Mouse (Mus musculus): ENCODE measurements around the gene Ramp1. TPM values are rescaled to one million over a fixed set of nuclear protein-coding genes. Genes with fewer than 3 reads are reported as not detected.

The Ramp1 gene
- total RNA-seq, 2 experiments from 2014 or later: 174 to 184 TPM

- no peak for ATAC-seq (replicated peaks; ENCODE audit: poor library complexity)
These were observed 14.1 kb downstream of the Ramp1 start for GRCm38 (mm10) chr1:91193680-91194079.

GRCm38 (mm10) chr1:91199793-91200192 is 20.2 kb downstream of the Ramp1 start:
- ATAC-seq (replicated peaks; ENCODE audit: poor library complexity): no peak

GRCm38 (mm10) chr1:91201122-91201521 is 21.5 kb downstream of the Ramp1 start:
- no peak for ATAC-seq (replicated peaks; ENCODE audit: poor library complexity)

DNA sequence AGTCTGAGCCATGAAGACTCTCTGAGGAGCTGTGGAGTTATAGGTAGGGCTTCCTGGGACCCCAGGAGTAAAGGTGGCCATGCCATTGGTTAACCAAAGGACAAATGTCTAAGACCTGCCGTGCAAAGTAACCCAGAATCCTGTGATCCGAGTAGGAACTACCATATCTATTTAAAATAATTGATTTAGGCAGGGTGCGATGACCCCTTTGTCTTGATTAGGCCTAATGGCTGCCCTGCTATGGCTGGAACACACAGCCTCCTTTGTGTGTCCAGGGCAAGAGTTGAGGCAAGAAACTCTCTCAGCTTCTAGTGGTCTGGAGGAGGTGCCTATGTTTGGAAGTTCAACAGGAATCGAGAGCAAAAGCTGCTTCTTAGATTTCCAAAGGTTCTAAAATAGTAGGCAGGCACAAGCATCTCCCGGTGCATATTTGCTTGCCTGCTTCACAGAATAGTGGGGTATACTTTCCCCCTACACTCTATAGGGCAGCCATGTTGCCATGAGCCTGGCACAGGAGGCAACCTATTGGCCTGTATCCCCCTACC is 24.7 kb downstream of the Ramp1 start:
- no peak for ATAC-seq (replicated peaks; ENCODE audit: poor library complexity)

- ATAC-seq (replicated peaks; ENCODE audit: poor library complexity): no peak
These were observed 26.0 kb downstream of the Ramp1 start for GRCm38 (mm10) chr1:91205651-91206050.

GRCm38 (mm10) chr1:91206336-91206735 is 26.7 kb downstream of the Ramp1 start:
- no peak for ATAC-seq (replicated peaks; ENCODE audit: poor library complexity)

- no peak for ATAC-seq (replicated peaks; ENCODE audit: poor library complexity)
These were observed 27.3 kb downstream of the Ramp1 start for GRCm38 (mm10) chr1:91206873-91207272.

GRCm38 (mm10) chr1:91207334-91208074 is 27.9 kb downstream of the Ramp1 start:
- peak; percentile 57 for ATAC-seq (replicated peaks; ENCODE audit: poor library complexity)

DNA sequence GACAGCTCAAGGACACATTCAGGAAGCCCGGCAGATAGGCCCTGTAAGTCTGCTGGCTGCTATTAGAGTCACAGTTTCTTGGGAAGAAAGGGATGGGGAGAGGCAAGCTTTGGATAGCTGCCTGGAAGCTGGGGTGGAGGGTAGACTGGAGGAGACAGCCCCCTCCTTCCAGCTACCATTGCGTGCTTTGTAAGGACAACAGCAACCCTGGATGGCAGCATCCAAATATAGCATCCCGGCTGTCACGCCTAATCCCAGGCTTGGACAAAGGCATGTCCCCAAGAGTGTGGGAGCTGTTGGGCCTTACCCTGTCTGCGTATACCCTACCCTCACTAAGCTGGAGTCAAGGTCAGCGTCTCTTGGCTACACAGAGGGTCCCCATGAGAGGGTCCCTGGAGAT is 29.7 kb downstream of the Ramp1 start:
- no peak for ATAC-seq (replicated peaks; ENCODE audit: poor library complexity)

DNA sequence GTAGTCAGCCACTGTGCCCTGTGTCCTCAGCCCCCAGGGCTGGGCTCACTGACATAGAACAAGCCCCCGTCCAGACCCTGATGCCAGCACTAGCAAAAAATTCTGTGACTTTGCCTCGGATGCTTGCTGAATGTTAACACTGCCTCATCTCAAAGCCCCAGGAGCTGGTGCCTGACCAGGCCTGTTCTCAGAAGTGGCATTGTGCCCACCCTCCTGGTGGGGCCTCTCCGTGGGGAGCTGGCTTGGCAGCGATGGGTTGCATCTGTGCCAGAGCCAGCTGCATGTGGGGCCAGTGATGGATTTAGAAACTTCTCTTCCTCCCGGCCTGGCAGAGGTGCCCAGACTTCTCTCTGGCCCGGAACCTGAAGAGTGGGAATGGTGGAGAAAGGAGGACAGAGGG is 30.2 kb downstream of the Ramp1 start:
- ATAC-seq (replicated peaks; ENCODE audit: poor library complexity): no peak

DNA sequence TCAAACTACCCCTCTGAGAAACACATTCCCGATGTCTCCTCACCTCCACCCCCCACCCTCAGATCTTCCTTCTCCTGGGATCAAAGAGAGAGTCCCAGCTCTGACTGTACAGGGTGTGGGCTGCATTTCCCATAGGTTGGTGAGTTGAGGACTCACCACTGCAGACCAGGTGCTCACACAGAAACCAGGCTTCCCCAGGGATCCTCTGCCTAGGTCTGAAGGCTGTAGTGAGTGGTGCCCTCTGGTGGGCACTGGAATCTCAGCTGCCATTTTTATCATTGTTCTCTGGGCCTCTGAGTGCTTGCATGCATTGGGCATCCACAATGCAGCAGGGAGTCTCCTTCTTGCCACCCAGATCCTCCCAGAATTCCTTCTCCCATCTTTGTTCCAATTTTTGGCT is 31.5 kb downstream of the Ramp1 start:
- ATAC-seq (replicated peaks; ENCODE audit: poor library complexity): peak; percentile 75

DNA sequence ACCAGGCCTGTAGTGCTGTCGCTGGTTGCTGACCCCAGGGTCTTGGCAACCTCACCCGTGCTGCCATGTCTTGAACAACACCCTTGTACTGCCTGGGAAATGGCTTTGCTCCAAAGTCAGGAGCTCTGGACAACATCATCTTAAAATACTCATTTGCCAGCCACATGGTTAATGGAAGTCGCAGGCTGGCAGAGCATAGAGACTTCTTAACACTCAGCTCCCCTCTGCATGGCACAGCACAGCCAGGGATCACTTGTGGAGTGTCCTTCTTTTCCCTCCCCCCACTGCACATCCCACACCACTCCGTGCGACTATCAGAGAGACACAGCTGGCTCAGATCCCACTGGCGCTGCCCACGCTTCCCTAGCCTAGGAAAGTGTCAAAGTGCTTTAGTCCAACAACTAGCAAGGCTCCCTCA is 32.0 kb downstream of the Ramp1 start:
- no peak for ATAC-seq (replicated peaks; ENCODE audit: poor library complexity)

- ATAC-seq (replicated peaks; ENCODE audit: poor library complexity): no peak
These were observed 35.6 kb downstream of the Ramp1 start for GRCm38 (mm10) chr1:91215264-91215663.

- ATAC-seq (replicated peaks; ENCODE audit: poor library complexity): no peak
These were observed 36.4 kb downstream of the Ramp1 start for GRCm38 (mm10) chr1:91215981-91216380.

- ATAC-seq (replicated peaks; ENCODE audit: poor library complexity): peak; percentile 76
These were observed 37.1 kb downstream of the Ramp1 start for GRCm38 (mm10) chr1:91216504-91217267.

DNA sequence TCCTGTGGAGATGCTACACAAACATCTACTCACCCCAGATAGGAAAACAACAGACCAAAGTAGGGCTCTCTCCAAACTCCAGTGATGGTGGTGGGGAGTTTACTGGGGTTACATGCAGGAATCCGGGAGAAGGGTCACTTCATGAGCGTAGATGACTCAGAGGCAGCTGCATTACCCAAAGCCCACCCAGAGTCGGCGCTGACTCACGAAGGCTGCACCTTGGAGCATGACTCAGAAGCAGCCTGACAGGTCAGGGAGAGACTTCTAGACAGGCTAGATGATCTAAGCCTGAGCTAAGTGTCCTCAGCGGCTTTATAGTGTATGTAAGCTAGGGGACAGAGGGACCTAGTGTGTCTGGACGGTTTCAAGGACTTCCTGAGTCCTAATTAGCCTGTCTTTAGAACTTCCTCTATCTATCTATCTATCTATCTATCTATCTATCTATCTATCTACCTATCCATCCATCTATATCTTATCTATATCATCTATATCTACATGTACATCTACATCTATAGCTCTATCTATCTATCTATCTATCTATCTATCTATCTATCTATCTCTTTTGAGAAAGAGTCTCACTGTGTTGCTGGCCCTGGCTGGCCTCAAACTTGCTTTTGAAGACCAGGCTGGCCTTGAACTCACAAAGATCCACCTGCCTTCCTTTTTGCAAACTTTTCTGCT is 40.2 kb downstream of the Ramp1 start:
- ATAC-seq (replicated peaks; ENCODE audit: poor library complexity): peak; percentile 17; the same call in 1 of the 2 replicates

- ATAC-seq (replicated peaks; ENCODE audit: poor library complexity): peak; percentile 51
These were observed 40.7 kb downstream of the Ramp1 start for GRCm38 (mm10) chr1:91220322-91220672.

DNA sequence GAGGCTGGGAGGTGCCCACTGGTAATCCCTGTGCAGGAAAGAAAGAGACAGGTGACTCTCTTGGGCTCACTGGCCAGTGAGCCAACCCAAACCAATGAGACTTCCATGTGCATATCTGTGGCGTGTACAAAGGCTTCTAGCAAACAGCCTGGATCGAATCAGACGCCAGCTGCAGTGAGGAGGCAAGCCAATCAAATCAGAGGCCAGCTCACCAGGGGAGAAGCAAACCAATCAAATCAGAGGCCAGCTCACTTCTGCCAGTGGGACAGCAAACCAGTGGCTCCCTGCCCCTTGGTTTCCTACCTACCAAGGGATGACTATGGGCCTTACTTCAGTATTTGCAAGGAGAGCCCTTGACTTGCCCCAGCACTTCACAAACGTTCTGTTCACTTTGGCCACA is 46.9 kb downstream of the Ramp1 start:
- ATAC-seq (replicated peaks; ENCODE audit: poor library complexity): peak; percentile 20; the same call in 1 of the 2 replicates

- ATAC-seq (replicated peaks; ENCODE audit: poor library complexity): 0 out of 2 replicates have a peak, but pooled peaks have one; percentile 21
These were observed 47.9 kb downstream of the Ramp1 start for GRCm38 (mm10) chr1:91227381-91228054.

GRCm38 (mm10) chr1:91231142-91231541 is 51.5 kb downstream of the Ramp1 start:
- ATAC-seq (replicated peaks; ENCODE audit: poor library complexity): peak; percentile 56

DNA sequence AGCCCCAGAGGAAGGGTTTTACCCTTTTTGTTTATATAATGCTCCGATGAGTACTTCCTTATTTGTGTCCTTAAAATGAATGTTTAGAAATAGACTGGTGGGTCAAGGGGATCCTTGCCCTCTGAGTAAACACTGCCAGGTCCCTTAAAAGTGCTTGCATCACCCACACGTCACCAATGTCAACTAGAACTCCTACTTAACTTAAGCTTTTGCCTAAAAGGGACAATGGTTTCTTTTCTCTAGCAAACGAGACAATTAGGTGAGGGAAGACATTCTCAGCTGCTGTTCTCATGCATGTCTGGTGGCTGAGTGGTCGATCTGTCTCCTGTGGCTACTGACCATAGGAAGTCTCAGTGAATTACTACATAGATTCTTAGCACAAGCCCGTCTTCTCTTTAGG is 52.3 kb downstream of the Ramp1 start:
- 0 out of 2 replicates have a peak, but pooled peaks have one; percentile 18 for ATAC-seq (replicated peaks; ENCODE audit: poor library complexity)

Measured in megakaryocyte progenitor cell, adult 5-6 weeks (primary cell).